7 mouse cellular contexts compared by ENCODE assay signal in the genomic region with DNA sequence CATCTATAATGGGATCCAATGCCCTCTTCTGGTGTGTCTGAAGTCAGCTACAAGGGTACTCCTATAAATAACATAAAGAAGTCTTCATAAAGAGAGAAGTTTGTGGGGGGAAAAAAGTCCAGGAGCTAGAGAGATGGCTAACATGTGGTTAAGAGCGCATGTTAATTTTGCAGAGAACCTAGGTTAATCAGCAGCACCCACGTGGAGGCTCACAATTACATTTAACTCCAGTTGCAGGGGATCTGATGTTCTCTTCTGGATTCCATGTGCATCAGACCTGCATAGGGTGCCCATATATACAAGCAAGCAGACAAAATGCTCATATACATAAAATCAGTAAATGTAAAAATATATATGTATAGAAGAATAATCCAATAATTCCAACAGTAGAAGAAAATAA. TPM values are rescaled to one million over a fixed set of nuclear protein-coding genes. Genes with fewer than 3 reads are reported as not detected.
DNase-seq lines count a peak whose midpoint lies in the region; ATAC-seq and TF ChIP-seq lines count a peak whose summit lies in the region.

No protein-coding gene starts in this region.

- peaks cover 19% of the 10 kb centered on the region for H3K4me1 ChIP-seq in lung, embryonic 14.5 days (ENCODE audit: insufficient read depth)
- peaks cover 9% of the 10 kb centered on the region; the same call in 1 of the 2 replicates for H3K4me1 ChIP-seq in forebrain, embryonic 11.5 days (replicated peaks; ENCODE audit: control insufficient read depth, insufficient read depth, low read length)
- H3K4me1 ChIP-seq in limb, embryonic 14.5 days (ENCODE audit: control insufficient read depth, insufficient read depth, low read length) = peaks cover 27% of the 10 kb centered on the region
- peaks cover 30% of the 10 kb centered on the region for H3K4me1 ChIP-seq in stomach, embryonic 16.5 days (ENCODE audit: control insufficient read depth, insufficient read depth, low read length)

- ATAC-seq in lung, embryonic 14.5 days (ENCODE audit: insufficient read depth) = no peak
- no peak for ATAC-seq in forebrain, embryonic 11.5 days (replicated peaks; ENCODE audit: low FRiP score)
- no peak for ATAC-seq in limb, embryonic 14.5 days (ENCODE audit: low FRiP score, low read depth)
- ATAC-seq in stomach, embryonic 16.5 days (ENCODE audit: insufficient read depth, low FRiP score) = no peak

- peaks cover 29% of the 10 kb centered on the region for H3K36me3 ChIP-seq in lung, embryonic 14.5 days (ENCODE audit: insufficient read depth)
- no peaks in the 10 kb centered on the region; the same call in 1 of the 2 replicates for H3K36me3 ChIP-seq in forebrain, embryonic 11.5 days (ENCODE audit: control insufficient read depth, insufficient read depth, low read length)
- H3K36me3 ChIP-seq in limb, embryonic 14.5 days (ENCODE audit: control insufficient read depth, insufficient read depth, low read length) = peaks cover 23% of the 10 kb centered on the region
- no peaks in the 10 kb centered on the region; the same call in 1 of the 2 replicates for H3K36me3 ChIP-seq in stomach, embryonic 16.5 days (ENCODE audit: control insufficient read depth, insufficient read depth, low read length)

- no peaks in the 10 kb centered on the region for H3K9me3 ChIP-seq in lung, embryonic 14.5 days (ENCODE audit: low read depth, low read length)
- H3K9me3 ChIP-seq in forebrain, embryonic 11.5 days (ENCODE audit: control insufficient read depth, low read length) = no peaks in the 10 kb centered on the region
- H3K9me3 ChIP-seq in limb, embryonic 14.5 days (ENCODE audit: control insufficient read depth, low read length) = no peaks in the 10 kb centered on the region
- no peaks in the 10 kb centered on the region for H3K9me3 ChIP-seq in stomach, embryonic 16.5 days (replicated peaks; ENCODE audit: control insufficient read depth, low read length)

- peak overlapping the region; percentile 90; the same call in 1 of the 2 replicates for H3K9ac ChIP-seq in lung, embryonic 14.5 days
- no peak overlapping the region for H3K9ac ChIP-seq in forebrain, embryonic 11.5 days (ENCODE audit: low read length)
- H3K9ac ChIP-seq in limb, embryonic 14.5 days (ENCODE audit: low read depth, low read length, severe bottlenecking) = no peak overlapping the region
- no peak overlapping the region for H3K9ac ChIP-seq in stomach, embryonic 16.5 days (ENCODE audit: low read length)

- no peak overlapping the region for H3K27ac ChIP-seq in lung, embryonic 14.5 days (ENCODE audit: low read depth)
- no peak overlapping the region for H3K27ac ChIP-seq in forebrain, embryonic 11.5 days (ENCODE audit: low read depth, low read length)
- H3K27ac ChIP-seq in limb, embryonic 14.5 days (replicated peaks; ENCODE audit: low read depth, low read length) = no peak overlapping the region
- H3K27ac ChIP-seq in stomach, embryonic 16.5 days (ENCODE audit: low read length) = no peak overlapping the region

- WGBS in lung, embryonic 14.5 days = 50% methylated on average over 2 of the region's 2 CpGs
- 81% methylated on average over 2 of the region's 2 CpGs for WGBS in forebrain, embryonic 11.5 days
- WGBS in limb, embryonic 14.5 days = 52% methylated on average over 2 of the region's 2 CpGs
- WGBS in stomach, embryonic 16.5 days = 54% methylated on average over 2 of the region's 2 CpGs

- peak overlapping the region; percentile 83 for H3K4me2 ChIP-seq in lung, embryonic 14.5 days
- H3K4me2 ChIP-seq in forebrain, embryonic 11.5 days (ENCODE audit: low read depth, low read length, severe bottlenecking) = peak overlapping the region; percentile 81; the same call in 1 of the 2 replicates
- peak overlapping the region; percentile 73 for H3K4me2 ChIP-seq in limb, embryonic 14.5 days (replicated peaks; ENCODE audit: low read depth, low read length, severe bottlenecking)
- H3K4me2 ChIP-seq in stomach, embryonic 16.5 days (ENCODE audit: low read depth, low read length) = peak overlapping the region; percentile 72

- TF ChIP-seq POLR2A in limb, embryonic 14.5 days (IDR thresholded peaks at IDR 0.05; ENCODE audit: borderline replicate concordance, extremely low read depth, insufficient read depth, insufficient read length) = no peak

- DNase-seq in lung, embryonic 14.5 days = no peak
- no peak for DNase-seq in lung, adult 18-20 months
- DNase-seq in forebrain, embryonic 11.5 days (ENCODE audit: low spot score) = no peak
- no peak for DNase-seq in limb, embryonic 14.5 days (ENCODE audit: low spot score)
- DNase-seq in adrenal gland, adult 2 months = no peak
- no peak for DNase-seq in gastrocnemius, postnatal 10 days

- peak overlapping the region; percentile 96 for H3K4me3 ChIP-seq in lung, embryonic 14.5 days (ENCODE audit: low read depth, low read length)
- peak overlapping the region; percentile 93; the same call in 1 of the 2 replicates for H3K4me3 ChIP-seq in forebrain, embryonic 11.5 days (ENCODE audit: low read depth, low read length)
- peak overlapping the region; percentile 76 for H3K4me3 ChIP-seq in limb, embryonic 14.5 days (replicated peaks; ENCODE audit: low read length)
- H3K4me3 ChIP-seq in stomach, embryonic 16.5 days (replicated peaks; ENCODE audit: low read length) = peak overlapping the region; percentile 99

- no peaks in the 10 kb centered on the region for H3K27me3 ChIP-seq in lung, embryonic 14.5 days (ENCODE audit: insufficient read depth, low read length)
- H3K27me3 ChIP-seq in forebrain, embryonic 11.5 days (ENCODE audit: control insufficient read depth, insufficient read depth, low read length) = no peaks in the 10 kb centered on the region
- H3K27me3 ChIP-seq in limb, embryonic 14.5 days (ENCODE audit: control insufficient read depth, insufficient read depth, low read length) = no peaks in the 10 kb centered on the region
- no peaks in the 10 kb centered on the region for H3K27me3 ChIP-seq in stomach, embryonic 16.5 days (ENCODE audit: control insufficient read depth, insufficient read depth, low read length)

- TF ChIP-seq CTCF in lung, embryonic 14.5 days (IDR thresholded peaks at IDR 0.05; ENCODE audit: low read depth) = no peak

RNA-seq across cellular contexts. Expression of gene Wdr82, which starts 2.6 kb away (rescaled TPM):
- 26.7 and 26.9 TPM in 2 replicates for polyA plus RNA-seq in lung, embryonic 14.5 days (2014; fragmentation: Nextera tagmentation; extraction: Ambion mirVana)
- polyA plus RNA-seq in forebrain, embryonic 11.5 days (2014; fragmentation: Nextera tagmentation; extraction: Ambion mirVana) = 33.5 and 34.6 TPM in 2 replicates
- 104 and 122 TPM in 2 replicates for polyA plus RNA-seq in limb, embryonic 14.5 days (2012; rRNA removed)
- polyA plus RNA-seq in limb, embryonic 14.5 days (2014; fragmentation: Nextera tagmentation; extraction: Ambion mirVana) = 30.2 and 32.5 TPM in 2 replicates
- 16.1 TPM in 2 replicates for polyA plus RNA-seq in stomach, embryonic 16.5 days (2015; fragmentation: Nextera tagmentation; extraction: Ambion mirVana)
- 10 to 100 TPM; 66.8 to 75.8 TPM for total RNA-seq in adrenal gland, adult 2 months (2021)
- polyA plus RNA-seq in adrenal gland, adult 2 months (2012; rRNA removed) = 50.5 and 67.4 TPM in 2 replicates
- 10 to 100 TPM; 31.1 to 38.8 TPM for total RNA-seq in gastrocnemius, postnatal 10 days (2021)

RNA-seq across cellular contexts. Expression of gene Glyctk, which starts 15.4 kb away (rescaled TPM):
- polyA plus RNA-seq in lung, embryonic 14.5 days (2014; fragmentation: Nextera tagmentation; extraction: Ambion mirVana) = 1.5 and 1.6 TPM in 2 replicates
- 9.8 and 10.2 TPM in 2 replicates for polyA plus RNA-seq in forebrain, embryonic 11.5 days (2014; fragmentation: Nextera tagmentation; extraction: Ambion mirVana)
- 3.5 and 4.9 TPM in 2 replicates for polyA plus RNA-seq in limb, embryonic 14.5 days (2012; rRNA removed)
- polyA plus RNA-seq in limb, embryonic 14.5 days (2014; fragmentation: Nextera tagmentation; extraction: Ambion mirVana) = 2.5 and 2.6 TPM in 2 replicates
- 3.1 and 3.5 TPM in 2 replicates for polyA plus RNA-seq in stomach, embryonic 16.5 days (2015; fragmentation: Nextera tagmentation; extraction: Ambion mirVana)
- total RNA-seq in adrenal gland, adult 2 months (2021) = 1 to 10 TPM; 2.5 to 3.3 TPM
- 2.5 and 3.2 TPM in 2 replicates for polyA plus RNA-seq in adrenal gland, adult 2 months (2012; rRNA removed)
- under 1 TPM; 0.78 to 0.90 TPM for total RNA-seq in gastrocnemius, postnatal 10 days (2021)

RNA-seq across cellular contexts. Expression of gene Ppm1m, which starts 26.2 kb away (rescaled TPM):
- 49.2 and 55.0 TPM in 2 replicates for polyA plus RNA-seq in lung, embryonic 14.5 days (2014; fragmentation: Nextera tagmentation; extraction: Ambion mirVana)
- 37.5 and 40.9 TPM in 2 replicates for polyA plus RNA-seq in forebrain, embryonic 11.5 days (2014; fragmentation: Nextera tagmentation; extraction: Ambion mirVana)
- 87.0 and 93.5 TPM in 2 replicates for polyA plus RNA-seq in limb, embryonic 14.5 days (2012; rRNA removed)
- polyA plus RNA-seq in limb, embryonic 14.5 days (2014; fragmentation: Nextera tagmentation; extraction: Ambion mirVana) = 39.2 and 48.3 TPM in 2 replicates
- polyA plus RNA-seq in stomach, embryonic 16.5 days (2015; fragmentation: Nextera tagmentation; extraction: Ambion mirVana) = 35.1 and 36.0 TPM in 2 replicates
- total RNA-seq in adrenal gland, adult 2 months (2021) = 100 to 1,000 TPM in 1 of 2 experiments, 10 to 100 TPM in 1; 84.6 to 135 TPM
- 216 and 273 TPM in 2 replicates for polyA plus RNA-seq in adrenal gland, adult 2 months (2012; rRNA removed)
- 10 to 100 TPM in 1 of 2 experiments, 1 to 10 TPM in 1; 8.0 to 10.0 TPM for total RNA-seq in gastrocnemius, postnatal 10 days (2021)

RNA-seq across cellular contexts. Expression of gene Twf2, which starts 29.5 kb away (rescaled TPM):
- 77.0 and 78.1 TPM in 2 replicates for polyA plus RNA-seq in lung, embryonic 14.5 days (2014; fragmentation: Nextera tagmentation; extraction: Ambion mirVana)
- polyA plus RNA-seq in forebrain, embryonic 11.5 days (2014; fragmentation: Nextera tagmentation; extraction: Ambion mirVana) = 61.3 and 65.5 TPM in 2 replicates
- polyA plus RNA-seq in limb, embryonic 14.5 days (2012; rRNA removed) = 69.2 and 76.3 TPM in 2 replicates
- 62.4 and 65.6 TPM in 2 replicates for polyA plus RNA-seq in limb, embryonic 14.5 days (2014; fragmentation: Nextera tagmentation; extraction: Ambion mirVana)
- 54.9 and 57.8 TPM in 2 replicates for polyA plus RNA-seq in stomach, embryonic 16.5 days (2015; fragmentation: Nextera tagmentation; extraction: Ambion mirVana)
- 100 to 1,000 TPM in 1 of 2 experiments, 10 to 100 TPM in 1; 75.8 to 128 TPM for total RNA-seq in adrenal gland, adult 2 months (2021)
- 121 and 125 TPM in 2 replicates for polyA plus RNA-seq in adrenal gland, adult 2 months (2012; rRNA removed)
- 10 to 100 TPM; 57.2 to 70.5 TPM for total RNA-seq in gastrocnemius, postnatal 10 days (2021)

RNA-seq across cellular contexts. Expression of gene Tlr9, which starts 49.0 kb away (rescaled TPM):
- polyA plus RNA-seq in lung, embryonic 14.5 days (2014; fragmentation: Nextera tagmentation; extraction: Ambion mirVana) = 0.08 and 0.09 TPM in 2 replicates
- not detected in 2 replicates for polyA plus RNA-seq in forebrain, embryonic 11.5 days (2014; fragmentation: Nextera tagmentation; extraction: Ambion mirVana)
- polyA plus RNA-seq in limb, embryonic 14.5 days (2012; rRNA removed) = 0.96 and 0.99 TPM in 2 replicates
- polyA plus RNA-seq in limb, embryonic 14.5 days (2014; fragmentation: Nextera tagmentation; extraction: Ambion mirVana) = 0.08 and 0.11 TPM in 2 replicates
- 0.09 TPM in 2 replicates for polyA plus RNA-seq in stomach, embryonic 16.5 days (2015; fragmentation: Nextera tagmentation; extraction: Ambion mirVana)
- total RNA-seq in adrenal gland, adult 2 months (2021) = 1 to 10 TPM in 1 of 2 experiments, under 1 TPM in 1; 0.84 to 1.4 TPM
- 2.5 and 2.7 TPM in 2 replicates for polyA plus RNA-seq in adrenal gland, adult 2 months (2012; rRNA removed)
- under 1 TPM; 0.52 to 0.90 TPM for total RNA-seq in gastrocnemius, postnatal 10 days (2021)
